ENCODE assay signal across 38 mouse cellular contexts in genomic region chr1:11406026-11406425, GRCm38 (mm10). TPM values are rescaled to one million over a fixed set of nuclear protein-coding genes. Genes with fewer than 3 reads are reported as not detected.
"Had no signal": no experiment of that assay in that cellular context is flagged by ENCODE, and none has a peak within 500 bp of the region (broad histone marks: within the 10 kb centered on the region; RNA-seq: fewer than 3 reads in every experiment).

No protein-coding gene starts in this region.

- H3K27ac ChIP-seq: heart, adult 2 months; heart, embryonic 10.5 days; heart, embryonic 13.5 days; heart, embryonic 15.5 days; hindbrain, embryonic 10.5 days; hindbrain, embryonic 12.5 days; hindbrain, embryonic 13.5 days; hindbrain, embryonic 14.5 days; hindbrain, embryonic 15.5 days; hindbrain, postnatal 0 days; intestine, embryonic 15.5 days; kidney, embryonic 15.5 days; kidney, postnatal 0 days; layer of hippocampus, adult 2 months had no signal

- DNase-seq: heart, adult 18-20 months; heart, adult 2 months; heart, postnatal 10 days; heart, postnatal 14 days; heart, postnatal 36 days; heart, postnatal 4 days; kidney, adult 11 months; kidney, adult 18-20 months; kidney, adult 2 months; kidney, adult 8-10 months; kidney, adult 9 months; kidney, postnatal 10 days; kidney, postnatal 14 days; kidney, postnatal 25 days; kidney, postnatal 36 days; kidney, postnatal 4 days; layer of hippocampus, adult 9-11 months had no signal

- H3K27me3 ChIP-seq: heart, embryonic 12.5 days; heart, embryonic 13.5 days; heart, embryonic 15.5 days; hindbrain, embryonic 12.5 days; hindbrain, embryonic 13.5 days; hindbrain, embryonic 15.5 days; intestine, embryonic 15.5 days; kidney, embryonic 15.5 days had no signal

- H3K36me3 ChIP-seq: heart, embryonic 10.5 days; heart, embryonic 12.5 days; heart, embryonic 13.5 days; heart, embryonic 15.5 days; hindbrain, embryonic 10.5 days; hindbrain, embryonic 12.5 days; hindbrain, embryonic 13.5 days; hindbrain, embryonic 15.5 days; intestine, embryonic 15.5 days; kidney, embryonic 15.5 days had no signal

- H3K4me1 ChIP-seq: heart, embryonic 10.5 days; heart, embryonic 12.5 days; heart, embryonic 13.5 days; heart, embryonic 15.5 days; hindbrain, embryonic 10.5 days; hindbrain, embryonic 12.5 days; hindbrain, embryonic 13.5 days; hindbrain, embryonic 15.5 days; intestine, embryonic 15.5 days; kidney, embryonic 15.5 days had no signal

- H3K4me3 ChIP-seq: heart, adult 2 months; heart, embryonic 10.5 days; heart, embryonic 12.5 days; heart, embryonic 13.5 days; heart, embryonic 15.5 days; hindbrain, embryonic 10.5 days; hindbrain, embryonic 12.5 days; hindbrain, embryonic 13.5 days; hindbrain, embryonic 15.5 days; intestine, embryonic 15.5 days; kidney, embryonic 15.5 days; layer of hippocampus, adult 2 months had no signal

- H3K9me3 ChIP-seq: heart, embryonic 10.5 days; heart, embryonic 12.5 days; heart, embryonic 13.5 days; heart, embryonic 15.5 days; hindbrain, embryonic 10.5 days; hindbrain, embryonic 12.5 days; hindbrain, embryonic 13.5 days; hindbrain, embryonic 15.5 days; intestine, embryonic 15.5 days; kidney, embryonic 15.5 days had no signal

- ATAC-seq: hindbrain, embryonic 16.5 days; hindbrain, postnatal 0 days; inflammation-experienced regulatory T-cells, adult 6 months; intestine, embryonic 15.5 days; intestine, embryonic 16.5 days; intestine, postnatal 0 days had no signal

- H3K4me2 ChIP-seq: heart, embryonic 11.5 days; heart, embryonic 12.5 days; heart, embryonic 13.5 days; heart, embryonic 15.5 days; hindbrain, embryonic 12.5 days; hindbrain, embryonic 13.5 days; hindbrain, embryonic 14.5 days; hindbrain, embryonic 15.5 days; intestine, embryonic 15.5 days; kidney, embryonic 15.5 days had no signal

- H3K9ac ChIP-seq: heart, embryonic 12.5 days; heart, embryonic 13.5 days; heart, embryonic 15.5 days; hindbrain, embryonic 12.5 days; hindbrain, embryonic 13.5 days; hindbrain, embryonic 14.5 days; hindbrain, embryonic 15.5 days; intestine, embryonic 15.5 days; kidney, embryonic 15.5 days had no signal

RNA-seq across cellular contexts. Expression of gene A830018L16Rik, which starts 7.9 kb away (rescaled TPM):
- total RNA-seq: heart, postnatal 25 days; hematopoietic stem cell, adult 5-6 weeks had no signal
